ENCODE assay signal across 29 mouse cellular contexts in the genomic region with DNA sequence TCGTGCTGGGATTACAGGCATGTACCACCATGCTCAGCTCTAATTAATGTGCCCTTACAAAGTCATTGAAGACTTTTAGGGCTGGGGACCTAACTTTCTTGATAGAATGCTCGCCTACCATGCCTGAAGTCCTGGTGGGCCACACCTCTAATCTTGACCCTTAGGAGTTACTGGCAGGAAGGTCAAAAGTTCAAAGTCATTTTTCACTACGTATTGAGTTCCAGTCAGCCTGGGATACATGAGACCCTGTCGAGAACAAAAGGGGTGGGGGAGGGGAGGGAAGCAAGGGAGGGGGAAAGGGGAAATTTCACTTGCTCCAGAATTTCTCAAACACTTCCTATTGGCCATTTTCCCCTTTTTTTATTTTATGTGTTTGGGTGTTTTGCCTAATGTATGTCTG. TPM values are rescaled to one million over a fixed set of nuclear protein-coding genes. Genes with fewer than 3 reads are reported as not detected.
"Had no signal": no experiment of that assay in that cellular context is flagged by ENCODE, and none has a peak within 500 bp of the region (broad histone marks: within the 10 kb centered on the region; RNA-seq: fewer than 3 reads in every experiment).

No protein-coding gene starts in this region.

- DNase-seq: liver, postnatal 0 days; lung, adult 2 months; lung, postnatal 14 days; lung, postnatal 36 days; midbrain, embryonic 14.5 days; retina, postnatal 1 day; right cerebral cortex, adult 18-20 months; right cerebral cortex, postnatal 25 days; right cerebral cortex, postnatal 4 days; spleen, adult 18-20 months; thymus, adult 2 months; thymus, postnatal 25 days; thymus, postnatal 4 days had no signal

- H3K9ac ChIP-seq: liver, postnatal 0 days; lung, embryonic 15.5 days; midbrain, embryonic 12.5 days; neural tube, embryonic 13.5 days; neural tube, embryonic 15.5 days had no signal

- H3K4me2 ChIP-seq: lung, embryonic 15.5 days; midbrain, embryonic 12.5 days; neural tube, embryonic 13.5 days; neural tube, embryonic 15.5 days had no signal

- H3K36me3 ChIP-seq: lung, embryonic 15.5 days; midbrain, embryonic 10.5 days; midbrain, embryonic 12.5 days; neural tube, embryonic 13.5 days; neural tube, embryonic 15.5 days had no signal

- ATAC-seq: liver, postnatal 0 days; lung, postnatal 0 days; midbrain, embryonic 16.5 days had no signal

- H3K27ac ChIP-seq: lung, embryonic 15.5 days; macrophage; midbrain, embryonic 10.5 days; midbrain, embryonic 12.5 days; neural tube, embryonic 13.5 days; neural tube, embryonic 15.5 days had no signal

- H3K27me3 ChIP-seq: lung, embryonic 15.5 days; neural tube, embryonic 15.5 days had no signal

- H3K4me3 ChIP-seq: lung, embryonic 15.5 days; megakaryocyte, embryonic 14.5 days; midbrain, embryonic 10.5 days; midbrain, embryonic 12.5 days; myocyte; neural tube, embryonic 13.5 days; neural tube, embryonic 15.5 days had no signal

- H3K9me3 ChIP-seq: lung, embryonic 15.5 days; midbrain, embryonic 10.5 days; midbrain, embryonic 12.5 days; neural tube, embryonic 13.5 days; neural tube, embryonic 15.5 days had no signal

RNA-seq across cellular contexts. Expression of gene Ceacam15, which starts 52.4 kb away (rescaled TPM):
- total RNA-seq: megakaryocyte progenitor cell, adult 5-6 weeks had no signal
- polyA plus RNA-seq: liver, postnatal 0 days; lung, adult 2 months; lung, embryonic 15.5 days; lung, postnatal 0 days; macrophage; midbrain, embryonic 10.5 days; midbrain, embryonic 12.5 days; midbrain, embryonic 14.5 days; midbrain, embryonic 16.5 days; myocyte; neural tube, embryonic 11.5 days; neural tube, embryonic 13.5 days; neural tube, embryonic 15.5 days; small intestine, adult 2 months; stomach, embryonic 14.5 days; stomach, embryonic 16.5 days; urinary bladder, adult 2 months had no signal
